Mouse (Mus musculus) adrenal gland, postnatal 36 days (tissue): ENCODE results near the gene Ffar4. TPM values are rescaled to one million over a fixed set of nuclear protein-coding genes. Genes with fewer than 3 reads are reported as not detected.
A peak's percentile ranks its signal among the peaks of the same experiment; 100 is the strongest.

Source experiments
- DNase-seq, 2 experiments: peaks; one replicate each; pipeline ENCODE4 v3.0.0; 2021; ENCODE audit warnings: mixed read lengths in 1 of 2
- long read RNA-seq, 2 experiments: library from polyadenylated mRNA; stranded (forward); transcript quantifications; one replicate each; pipeline ENCODE4 v2.0.0; 2021; ENCODE audit warnings: borderline sequencing depth in 2 of 2
- total RNA-seq, 2 experiments: library from RNA; stranded (reverse); gene quantifications; 2 replicates each; pipeline ENCODE4 v1.2.3; 2021

Ffar4 gene
- 10 to 100 TPM in 1 of 2 experiments, 1 to 10 TPM in 1; 2.5 to 10.4 TPM for total RNA-seq
- long read RNA-seq, experiment 1, transcript Ffar4-201 (3 exons, 1,401 nt) = major isoform, 20 of 24 reads
- long read RNA-seq, experiment 1, partial matches to known transcripts = 2 of 24 reads
- long read RNA-seq, experiment 1, other reads (novel, unspliced or antisense) = 2 of 24 reads
- long read RNA-seq, experiment 2, transcript Ffar4-201 (3 exons, 1,401 nt) = major isoform, 5 of 5 reads
- long read RNA-seq, experiment 2, partial matches to known transcripts = 0 of 5 reads
- long read RNA-seq, experiment 2, other reads (novel, unspliced or antisense) = 0 of 5 reads

DNA sequence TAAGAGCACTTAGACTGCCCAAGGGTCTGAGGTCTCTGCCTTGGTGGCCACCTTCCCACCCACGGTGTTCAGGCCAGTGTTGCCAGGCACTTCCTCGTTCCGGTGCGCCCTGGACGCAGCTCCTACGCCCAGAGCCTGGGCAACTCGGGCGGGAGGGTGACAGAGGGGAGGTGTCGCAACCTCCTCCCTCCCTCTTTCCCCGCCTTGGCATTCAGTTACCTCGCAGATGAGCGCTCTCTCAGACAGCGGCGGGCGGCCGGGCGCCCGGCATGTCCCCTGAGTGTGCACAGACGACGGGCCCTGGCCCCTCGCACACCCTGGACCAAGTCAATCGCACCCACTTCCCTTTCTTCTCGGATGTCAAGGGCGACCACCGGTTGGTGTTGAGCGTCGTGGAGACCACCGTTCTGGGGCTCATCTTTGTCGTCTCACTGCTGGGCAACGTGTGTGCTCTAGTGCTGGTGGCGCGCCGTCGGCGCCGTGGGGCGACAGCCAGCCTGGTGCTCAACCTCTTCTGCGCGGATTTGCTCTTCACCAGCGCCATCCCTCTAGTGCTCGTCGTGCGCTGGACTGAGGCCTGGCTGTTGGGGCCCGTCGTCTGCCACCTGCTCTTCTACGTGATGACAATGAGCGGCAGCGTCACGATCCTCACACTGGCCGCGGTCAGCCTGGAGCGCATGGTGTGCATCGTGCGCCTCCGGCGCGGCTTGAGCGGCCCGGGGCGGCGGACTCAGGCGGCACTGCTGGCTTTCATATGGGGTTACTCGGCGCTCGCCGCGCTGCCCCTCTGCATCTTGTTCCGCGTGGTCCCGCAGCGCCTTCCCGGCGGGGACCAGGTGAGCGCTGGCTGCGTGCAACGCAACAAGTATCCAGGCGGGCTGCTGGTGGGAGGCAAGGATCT, at the start of gene Ffar4:
Ffar4 (plus strand) TSS at position 214 of the 901 bp plus-strand sequence.
- DNase-seq = peak; percentile 32 to 51

DNA sequence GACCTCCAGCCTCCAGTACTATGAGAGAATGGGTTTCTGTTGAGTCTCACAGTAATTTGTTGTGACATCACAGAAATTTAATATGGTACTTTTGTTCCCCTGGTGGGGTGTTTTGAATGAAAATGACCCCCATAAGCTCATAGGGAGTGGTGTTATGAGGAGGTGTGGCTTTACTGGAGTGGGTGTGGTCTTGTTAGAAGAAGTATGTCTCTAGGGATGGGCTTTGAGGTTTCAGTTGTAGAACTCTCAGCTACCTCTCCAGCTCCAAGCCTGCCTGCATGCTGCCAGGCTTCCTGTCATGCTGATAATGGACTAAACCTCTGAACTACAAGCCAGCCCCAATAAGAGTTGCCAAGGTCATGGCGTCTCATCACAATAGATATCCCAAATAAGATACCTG, 47.2 kb upstream of the Ffar4 start:
- DNase-seq = no peak

DNA sequence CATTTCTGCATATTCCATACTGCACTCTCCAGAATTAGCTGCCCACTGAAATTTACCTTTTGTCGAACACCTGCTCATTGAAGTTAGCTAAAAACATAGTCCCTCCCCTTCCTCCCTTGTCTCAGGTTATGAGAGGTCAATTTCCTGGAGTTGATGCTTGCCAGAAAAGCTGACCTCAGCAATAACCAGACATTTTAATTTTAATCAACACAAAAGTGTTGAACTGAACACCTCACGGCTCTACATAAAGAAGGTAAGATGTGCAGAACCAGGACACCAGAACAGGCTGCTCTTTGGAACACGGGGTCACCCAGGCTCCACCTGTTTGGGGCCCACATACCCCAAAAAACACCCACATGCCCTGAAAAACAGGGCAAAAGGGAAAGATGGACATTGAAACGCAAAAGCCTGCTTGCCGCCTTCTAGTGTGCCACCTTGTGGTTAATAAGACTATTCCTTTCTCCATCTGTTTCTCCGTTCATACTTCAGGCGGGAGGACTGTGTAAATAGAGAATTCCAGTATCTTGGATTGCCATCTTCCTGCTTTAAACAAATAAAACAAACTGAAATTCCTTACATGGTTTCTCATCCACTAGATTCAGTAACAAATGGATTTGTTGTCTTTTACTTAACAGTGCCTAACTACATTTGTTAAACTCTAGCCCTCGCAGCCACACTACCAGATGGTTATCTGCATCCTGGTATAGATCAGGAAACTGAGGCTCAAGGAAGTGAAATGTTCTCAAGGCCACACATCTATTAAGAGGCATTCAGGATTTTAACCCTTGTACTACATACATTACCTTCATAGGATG, 43.4 kb upstream of the Ffar4 start:
- DNase-seq = peak in 1 of 2 experiments; percentile 17

DNA sequence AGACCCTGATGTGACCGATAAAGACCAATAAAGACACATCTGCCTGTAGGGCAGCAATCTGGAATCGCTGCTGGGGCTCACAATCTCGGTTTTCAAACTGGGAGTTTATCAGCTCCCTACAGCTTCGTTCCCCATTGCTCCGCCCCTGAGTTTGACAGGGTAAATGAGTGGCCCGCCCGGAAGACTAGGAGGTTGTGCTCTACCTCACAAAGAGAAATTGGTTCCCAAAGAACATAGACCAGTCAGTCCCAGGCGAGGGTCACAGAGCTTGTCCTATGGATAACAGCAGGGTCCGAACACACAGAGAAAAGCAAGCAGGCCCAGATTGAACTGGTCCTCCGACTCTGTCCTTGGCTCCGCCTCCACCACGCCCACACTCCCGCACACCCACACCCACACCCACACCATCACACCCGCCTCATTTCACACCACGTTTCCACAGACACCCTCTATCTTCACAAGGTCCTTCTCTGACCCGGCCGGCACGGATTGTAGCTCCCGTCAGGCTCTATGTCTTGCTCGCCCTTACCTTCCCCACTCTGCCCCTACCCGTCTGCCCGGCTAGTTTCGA, 42.6 kb upstream of the Ffar4 start:
- peak; percentile 83 to 89 for DNase-seq

DNA sequence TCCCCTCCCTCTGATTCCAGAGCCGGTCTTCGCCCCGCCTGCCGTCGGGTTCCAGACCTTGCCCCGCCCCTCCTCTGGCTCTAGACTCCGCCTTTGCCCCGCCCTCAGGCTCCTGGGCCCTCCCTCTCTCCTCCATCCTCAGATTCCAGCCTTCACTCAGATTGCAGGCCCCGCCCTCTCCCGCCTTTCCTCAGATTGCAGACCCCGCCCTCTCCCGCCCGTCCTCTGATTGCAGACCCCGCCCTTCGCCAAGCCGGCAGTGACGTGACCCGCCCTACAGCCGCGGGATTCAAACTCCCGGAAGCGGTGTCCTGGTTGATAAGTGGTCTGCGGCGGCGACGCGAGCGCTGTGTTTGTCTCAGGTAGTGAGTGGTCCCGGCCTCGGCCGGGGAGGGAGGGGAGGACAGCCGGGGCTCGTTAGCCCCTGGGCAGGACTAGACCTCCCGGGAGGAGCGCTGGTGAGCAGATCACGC, 42.1 kb upstream of the Ffar4 start, which contains the start of gene Cep55:
Cep55 (plus strand) TSS at position 292 of the 473 bp plus-strand sequence.
- DNase-seq = peak; percentile 97 to 99

DNA sequence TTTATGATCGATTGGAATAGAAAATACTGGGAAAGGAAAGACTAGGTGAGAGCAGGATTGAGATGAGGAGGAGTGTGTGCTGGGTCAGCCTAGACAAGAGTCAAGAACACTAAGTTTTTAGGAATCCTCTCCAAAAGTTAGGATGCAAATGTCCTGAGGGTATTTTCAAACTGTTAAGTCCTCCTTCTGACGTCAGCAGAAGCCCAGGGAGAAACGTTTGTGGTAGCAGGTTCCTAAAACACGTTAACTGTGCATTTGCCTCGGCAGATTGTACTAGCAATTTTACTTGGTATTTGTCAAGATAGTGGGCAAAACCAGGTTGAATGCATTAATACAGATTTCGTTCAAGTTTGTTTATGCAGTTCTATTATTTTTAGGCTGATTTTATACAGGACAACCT, 41.1 kb upstream of the Ffar4 start:
- DNase-seq = no peak

DNA sequence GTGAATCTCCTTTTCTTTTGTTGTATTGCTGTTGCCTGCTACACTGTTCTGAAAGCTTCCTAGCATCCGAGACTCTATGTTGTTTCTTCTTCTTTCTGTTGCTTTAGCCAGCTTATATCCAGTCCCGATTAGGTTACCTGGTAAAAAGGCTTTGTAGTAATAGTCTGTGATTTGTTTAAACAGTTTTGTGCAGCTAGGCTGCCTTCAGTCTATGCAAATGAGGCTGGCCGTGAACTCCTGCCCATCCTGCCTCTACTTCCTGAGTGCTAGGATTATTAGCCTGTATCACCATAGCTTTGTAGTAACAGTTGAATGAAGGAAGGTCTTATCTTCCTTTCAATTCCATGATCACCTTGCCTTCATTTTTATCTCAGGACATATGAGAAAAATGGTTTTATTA, 40.6 kb upstream of the Ffar4 start:
- DNase-seq = no peak

DNA sequence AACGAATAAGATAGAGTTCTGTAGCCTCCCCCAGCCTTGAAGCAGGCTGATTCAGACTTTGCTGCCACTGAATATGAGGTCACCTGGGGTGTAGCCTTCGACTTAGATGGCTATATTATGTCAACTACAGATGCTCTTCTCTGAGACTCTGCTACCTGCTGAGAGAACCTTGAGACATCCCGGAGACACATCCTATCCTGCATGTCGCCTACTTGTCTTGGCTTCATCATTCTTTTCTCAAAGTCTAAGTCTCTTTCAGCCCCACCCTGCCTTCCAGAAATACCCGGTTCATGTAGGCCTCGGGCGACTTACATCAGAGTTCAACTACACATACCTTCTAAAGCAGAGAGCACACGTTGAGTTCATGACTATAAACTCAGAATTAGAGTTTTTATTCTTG, 39.9 kb upstream of the Ffar4 start:
- DNase-seq = no peak

DNA sequence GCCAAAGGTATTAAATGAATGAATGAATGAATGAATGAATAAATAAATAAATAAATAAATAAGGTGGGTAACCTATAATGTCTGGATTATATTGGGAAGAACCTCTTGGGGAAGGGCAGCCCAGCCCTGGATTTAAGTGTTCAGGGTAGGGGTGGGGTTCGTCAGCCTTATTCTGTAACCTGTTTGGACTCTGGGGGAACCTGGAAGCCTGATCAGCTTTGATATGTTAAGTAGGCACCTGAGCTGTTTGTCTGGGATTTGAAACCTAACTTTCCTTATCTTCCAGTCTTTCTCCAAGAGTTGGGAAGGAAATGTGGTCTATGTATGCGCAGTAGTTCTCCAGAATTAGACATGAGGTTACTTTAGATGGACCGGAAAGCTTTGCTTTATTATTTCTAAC, 33.7 kb upstream of the Ffar4 start:
- no peak for DNase-seq

DNA sequence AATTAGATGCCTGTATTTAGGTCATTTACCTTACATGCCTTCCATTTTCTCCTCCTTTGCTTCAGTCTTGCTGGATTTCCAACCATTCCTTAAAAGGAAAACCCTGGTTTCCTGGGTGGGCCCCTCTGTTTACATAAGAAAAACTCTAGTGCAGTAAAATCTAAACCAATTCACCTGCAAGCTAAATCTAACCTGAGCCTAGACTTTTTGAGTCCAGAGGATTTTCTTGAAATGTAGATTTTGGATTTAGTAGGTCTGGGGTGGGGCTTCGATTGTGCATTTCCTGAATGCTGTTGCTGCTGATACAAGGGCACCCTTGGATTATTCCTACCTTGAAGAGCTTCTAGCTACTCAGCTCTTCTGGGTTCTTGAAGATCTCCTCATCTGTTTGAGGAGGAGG, 32.8 kb upstream of the Ffar4 start:
- DNase-seq = no peak

DNA sequence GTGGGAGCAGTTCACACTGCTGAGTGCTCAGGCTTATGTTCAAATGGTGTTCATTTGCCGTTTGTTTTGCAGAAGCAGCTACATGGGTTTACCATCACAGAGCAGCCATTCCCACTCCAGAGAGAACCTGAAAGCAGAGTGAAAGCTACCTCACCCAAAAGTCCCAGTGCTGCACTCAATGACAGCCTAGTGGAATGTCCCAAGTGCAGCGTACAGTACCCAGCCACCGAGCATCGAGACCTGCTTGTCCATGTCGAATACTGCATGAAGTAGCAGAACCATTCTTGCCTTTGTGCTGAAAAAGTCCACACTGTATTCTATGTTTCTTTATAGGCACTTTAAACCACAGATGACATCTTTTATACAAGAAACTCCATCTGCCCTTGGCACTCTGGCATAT, 23.6 kb upstream of the Ffar4 start:
- no peak for DNase-seq

DNA sequence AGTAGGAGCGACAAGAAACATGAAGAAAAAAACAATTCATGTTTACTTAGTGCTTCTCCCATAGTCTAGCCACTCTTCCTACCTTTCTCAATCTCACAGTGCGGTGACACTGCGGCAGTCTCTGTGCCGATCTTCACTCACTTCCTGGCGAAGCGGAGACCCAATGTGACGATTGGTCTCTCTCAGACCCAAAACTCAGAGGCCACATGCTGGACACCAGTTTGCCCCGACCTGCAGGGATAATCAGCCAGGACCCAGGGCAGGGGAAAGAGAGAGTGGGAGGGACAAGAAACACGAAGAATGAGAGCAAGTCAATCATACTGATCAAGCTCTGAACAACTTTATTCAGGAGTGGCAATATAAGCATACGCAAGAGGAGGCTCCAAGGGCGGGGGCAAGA, 21.8 kb upstream of the Ffar4 start:
- DNase-seq = no peak

DNA sequence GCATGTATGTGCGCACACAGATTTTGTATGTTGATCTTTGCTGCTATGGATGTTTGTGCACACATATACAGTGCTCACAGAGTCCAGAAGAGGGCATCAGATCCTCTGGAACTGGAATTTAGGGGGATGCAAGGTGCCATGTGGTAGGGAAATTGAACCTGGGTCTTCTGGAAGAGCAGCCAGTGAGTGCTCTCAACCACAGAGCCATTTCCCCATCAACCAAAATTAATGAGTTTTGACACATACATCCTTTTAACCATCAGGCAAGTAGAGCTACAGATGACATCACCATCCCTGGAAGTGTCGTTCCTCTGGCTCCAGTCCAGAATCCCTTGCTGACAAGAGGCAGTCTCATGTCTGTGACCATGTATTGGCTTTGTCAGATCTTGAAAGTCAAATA, 20.6 kb upstream of the Ffar4 start:
- DNase-seq = peak; percentile 50 to 56

DNA sequence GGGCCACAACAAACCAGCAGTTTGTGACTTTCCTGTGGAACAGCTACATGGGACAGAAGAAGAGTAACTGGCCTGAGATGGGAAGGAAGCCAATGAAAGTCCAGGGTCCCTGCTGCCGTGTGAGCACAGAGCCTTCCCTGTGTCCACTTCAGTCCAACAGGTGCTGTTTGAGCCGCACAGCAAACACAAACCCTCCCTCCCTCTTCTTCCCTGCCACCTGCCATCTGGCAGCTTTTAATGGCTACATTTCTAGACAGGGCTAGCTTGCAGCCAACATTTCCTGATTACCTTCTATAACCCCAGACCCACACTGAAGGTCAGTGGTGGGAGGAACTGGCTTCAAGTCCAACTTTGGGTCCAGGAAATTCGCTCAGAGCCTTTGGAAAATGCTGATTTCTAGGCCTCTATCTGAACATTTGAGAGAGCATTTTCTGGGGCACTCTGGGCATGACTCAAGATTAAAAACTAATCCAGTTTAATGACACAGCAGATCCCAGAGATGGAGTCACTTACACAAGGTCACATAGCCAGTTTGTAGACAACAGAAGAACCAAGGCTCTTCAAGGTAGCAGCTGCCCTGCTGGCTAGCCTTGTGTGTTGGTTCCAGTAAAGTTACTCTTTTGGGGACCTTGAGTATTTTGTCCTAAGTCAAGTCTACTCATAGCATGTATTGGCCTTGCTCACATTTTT, 18.9 kb upstream of the Ffar4 start:
- DNase-seq = no peak

DNA sequence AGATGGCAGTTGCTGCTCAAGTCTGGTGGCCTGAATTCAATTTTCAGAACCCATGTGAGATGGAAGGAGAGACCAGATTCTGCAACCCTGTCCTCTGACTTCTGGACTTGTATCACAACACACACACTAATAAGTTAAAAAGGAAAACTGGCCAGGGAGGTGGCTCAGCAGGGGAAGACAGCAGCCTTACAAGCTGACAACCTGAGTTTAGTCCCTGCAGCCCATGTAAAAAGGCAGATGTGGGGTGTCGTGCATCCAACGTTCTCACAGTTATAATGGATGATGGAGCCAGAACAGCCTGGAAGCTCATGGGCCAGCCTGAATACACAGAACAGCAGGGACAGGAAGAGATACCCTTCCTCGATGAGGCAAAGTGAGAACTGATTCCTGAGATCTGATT, 15.5 kb upstream of the Ffar4 start:
- no peak for DNase-seq

DNA sequence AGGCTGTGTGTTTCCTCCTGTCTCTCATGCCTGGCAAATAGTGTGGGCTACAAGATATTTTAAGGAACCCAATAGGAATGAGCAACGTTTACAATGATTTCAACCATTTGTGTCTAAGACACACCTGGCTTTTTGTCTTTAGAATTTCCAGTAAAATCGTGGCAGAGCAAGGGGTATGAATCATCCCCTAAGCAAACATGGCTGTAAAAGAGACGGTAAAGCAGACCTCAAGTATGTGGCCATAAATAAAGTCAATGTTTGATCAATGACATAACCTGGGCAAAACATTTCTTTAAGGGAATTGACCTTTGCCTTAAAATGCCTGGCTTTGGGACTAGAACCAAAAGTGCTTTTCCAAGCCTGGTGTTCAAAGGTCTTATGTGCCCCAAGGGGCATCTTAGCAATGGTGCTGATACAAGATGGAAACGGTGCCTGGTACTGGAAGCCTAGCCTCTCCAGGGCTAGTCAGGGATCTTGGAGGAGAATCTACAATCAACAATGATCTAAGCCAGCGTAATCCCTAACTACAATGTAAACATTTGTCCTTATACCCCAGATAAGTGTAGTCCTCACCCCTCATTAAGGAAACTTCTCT, 13.8 kb upstream of the Ffar4 start:
- DNase-seq = no peak

DNA sequence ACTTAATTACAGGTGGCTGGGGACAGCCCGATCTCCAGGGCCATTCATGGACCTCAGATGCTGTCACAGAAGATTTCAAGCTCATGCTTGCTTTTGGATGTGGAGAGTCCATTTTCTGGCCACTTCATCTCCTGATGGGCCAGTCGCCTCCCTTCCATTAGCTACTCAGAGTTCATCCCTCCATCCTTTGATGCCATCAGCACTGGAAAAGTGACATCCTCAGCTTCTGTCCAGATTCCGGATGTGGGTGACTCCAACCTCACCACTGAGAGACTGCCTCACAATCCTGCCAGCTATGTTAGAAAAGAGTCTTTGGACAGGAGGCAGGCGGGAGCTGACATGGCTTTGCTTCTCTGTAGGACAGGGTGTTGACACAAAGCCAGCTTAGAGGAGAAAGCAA, 11.0 kb upstream of the Ffar4 start:
- DNase-seq = no peak

DNA sequence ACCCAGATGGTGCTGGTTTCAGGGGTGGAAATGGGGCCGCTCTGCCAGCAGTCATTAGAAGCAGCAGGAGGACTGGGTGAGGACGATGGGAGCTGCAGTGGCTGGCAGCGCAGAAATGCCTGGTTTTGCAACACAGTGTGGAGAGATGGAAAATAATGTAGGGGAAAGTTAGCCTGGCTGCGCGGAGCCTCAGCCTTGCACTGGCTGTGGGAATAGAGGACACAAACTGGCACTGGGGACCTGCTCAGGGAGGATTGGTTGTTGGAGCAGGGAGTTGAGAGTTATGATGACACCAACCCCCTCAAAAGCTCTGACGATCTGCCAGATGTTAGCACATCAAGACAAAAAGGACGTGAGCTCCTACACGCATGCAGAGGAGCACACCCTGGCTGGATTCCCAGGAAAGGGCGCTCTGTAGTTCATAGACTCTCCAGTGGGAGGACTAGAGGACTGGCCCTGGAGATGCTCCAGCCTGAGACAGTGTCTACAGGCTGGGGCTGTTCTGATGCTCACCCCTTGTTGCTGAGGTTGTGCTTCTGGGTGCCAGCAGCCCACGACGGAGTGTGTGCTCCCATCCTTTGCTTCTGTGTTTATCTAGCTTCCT, 9.8 kb upstream of the Ffar4 start:
- DNase-seq = peak; percentile 39 to 51

DNA sequence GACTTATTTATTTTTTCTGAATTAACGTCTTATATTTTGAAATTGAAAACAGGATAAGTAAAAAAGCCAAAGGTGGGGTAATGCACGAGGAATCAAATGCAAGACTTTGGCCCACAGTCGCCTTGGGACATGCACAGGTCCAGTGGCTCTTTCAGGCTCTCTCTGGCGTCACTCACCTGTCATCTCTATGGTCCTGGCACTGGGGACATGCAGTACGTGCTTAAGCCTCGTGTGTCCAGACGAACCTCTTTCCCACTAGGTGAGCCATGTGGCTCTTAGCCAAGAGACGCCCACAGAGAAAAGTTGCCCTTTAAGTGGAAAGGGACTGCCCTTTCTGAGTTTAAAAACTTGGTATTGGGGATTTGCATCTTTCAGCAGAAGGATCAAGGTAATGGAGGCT, 7.5 kb upstream of the Ffar4 start:
- DNase-seq = peak in 1 of 2 experiments; percentile 22

DNA sequence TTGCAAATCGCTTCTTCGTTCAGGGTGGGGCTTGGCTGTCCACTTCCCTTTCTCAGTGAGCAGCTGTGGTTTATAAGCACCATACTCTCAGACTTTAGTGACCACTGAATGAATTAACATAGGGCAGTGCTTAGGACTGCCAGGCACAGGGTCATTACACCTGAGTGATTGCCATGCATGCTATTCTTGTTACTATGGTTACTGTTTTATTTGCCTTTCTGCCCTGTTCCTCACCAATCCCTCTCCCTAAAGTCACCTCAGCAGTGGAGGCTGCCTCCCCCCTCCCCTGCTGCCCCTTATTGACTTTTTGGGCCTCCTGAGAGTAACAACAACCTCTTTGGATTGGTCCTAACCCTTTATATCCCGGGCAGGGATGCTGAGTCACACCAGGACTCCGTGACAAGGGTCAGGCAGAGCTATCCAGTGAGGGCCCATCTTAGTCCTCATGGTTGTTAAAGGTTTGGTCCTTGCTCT, 5.3 kb upstream of the Ffar4 start:
- no peak for DNase-seq
